In the genomic region with DNA sequence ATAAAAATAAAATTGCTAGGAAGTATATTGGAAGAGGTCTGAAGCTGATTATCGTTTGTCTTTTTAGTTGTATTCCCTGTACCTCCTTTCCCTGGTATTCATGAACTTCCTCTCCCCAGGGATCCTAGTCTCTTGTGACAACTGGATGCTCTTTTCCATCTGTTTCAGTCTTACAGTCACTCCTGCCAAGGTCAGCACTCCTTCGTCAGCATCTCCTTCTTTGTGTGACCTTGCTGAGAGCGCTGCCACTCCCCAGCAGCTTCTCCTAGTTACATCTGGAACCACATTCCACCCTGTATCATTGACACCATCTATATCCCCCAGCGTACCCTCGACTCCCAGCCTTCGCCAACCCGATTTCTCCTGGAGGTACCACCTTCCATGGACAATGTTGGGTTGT, we compare ENCODE assay signal across 14 mouse cellular contexts. TPM values are rescaled to one million over a fixed set of nuclear protein-coding genes. Genes with fewer than 3 reads are reported as not detected.
DNase-seq lines count a peak whose midpoint lies in the region; ATAC-seq and TF ChIP-seq lines count a peak whose summit lies in the region.
"Had no signal": no experiment of that assay in that cellular context is flagged by ENCODE, and none has a peak within 500 bp of the region (broad histone marks: within the 10 kb centered on the region; RNA-seq: fewer than 3 reads in every experiment).

No protein-coding gene starts in this region.

- peak overlapping the region; percentile 42 for H3K4me2 ChIP-seq in heart, postnatal 0 days (ENCODE audit: low read depth, low read length)
- H3K4me2 ChIP-seq in lung, embryonic 15.5 days = peak overlapping the region; percentile 2; the same call in 1 of the 2 replicates
- H3K4me2 ChIP-seq: embryonic facial prominence, embryonic 15.5 days had no signal

- peaks cover 7% of the 10 kb centered on the region; the same call in 1 of the 2 replicates for H3K4me1 ChIP-seq in heart, postnatal 0 days (ENCODE audit: control insufficient read depth, insufficient read depth)
- no peaks in the 10 kb centered on the region for H3K4me1 ChIP-seq in lung, embryonic 15.5 days
- H3K4me1 ChIP-seq: embryonic facial prominence, embryonic 15.5 days had no signal

- H3K9ac ChIP-seq in heart, postnatal 0 days (replicated peaks; ENCODE audit: low read depth, low read length) = no peak overlapping the region
- H3K9ac ChIP-seq in lung, embryonic 15.5 days = no peak overlapping the region
- H3K9ac ChIP-seq: embryonic facial prominence, embryonic 15.5 days had no signal

- WGBS in heart, postnatal 0 days = 43% methylated on average over 7 of the region's 7 CpGs
- WGBS in lung, embryonic 15.5 days = 67% methylated on average over 7 of the region's 7 CpGs

- no peak for TF ChIP-seq CTCF in heart, postnatal 0 days (IDR thresholded peaks at IDR 0.05; ENCODE audit: low read depth)

- H3K4me3 ChIP-seq in heart, postnatal 0 days (ENCODE audit: low read depth, low read length) = no peak overlapping the region
- H3K4me3 ChIP-seq in lung, embryonic 15.5 days = no peak overlapping the region
- H3K4me3 ChIP-seq: embryonic facial prominence, embryonic 15.5 days; layer of hippocampus, adult 2 months had no signal

- H3K27ac ChIP-seq in heart, postnatal 0 days (ENCODE audit: low read depth) = no peak overlapping the region
- no peak overlapping the region for H3K27ac ChIP-seq in lung, embryonic 15.5 days
- H3K27ac ChIP-seq: embryonic facial prominence, embryonic 15.5 days; layer of hippocampus, adult 2 months had no signal

- DNase-seq in heart, postnatal 0 days (ENCODE audit: low spot score) = no peak
- no peak for DNase-seq in heart, adult 11 months
- DNase-seq in lung, postnatal 14 days = no peak
- peak; percentile 97 for DNase-seq in R1 (ENCODE audit: low read depth, low spot score)
- DNase-seq in retina, postnatal 1 day = no peak
- DNase-seq in cerebellum, postnatal 10 days = no peak
- DNase-seq: cerebellum, adult 9-11 months; gastrocnemius, postnatal 10 days; lung, postnatal 36 days had no signal

- no peak for TF ChIP-seq EP300 in heart, postnatal 0 days (IDR thresholded peaks at IDR 0.05; ENCODE audit: low read depth)

- H3K27me3 ChIP-seq in heart, postnatal 0 days (ENCODE audit: control insufficient read depth, insufficient read depth, low read length) = no peaks in the 10 kb centered on the region
- H3K27me3 ChIP-seq in lung, embryonic 15.5 days = no peaks in the 10 kb centered on the region
- H3K27me3 ChIP-seq: embryonic facial prominence, embryonic 15.5 days had no signal

- no peak for ATAC-seq in heart, postnatal 0 days (ENCODE audit: insufficient read depth, low read depth)
- ATAC-seq in lung, embryonic 15.5 days (ENCODE audit: borderline replicate concordance, extremely low read depth, low FRiP score, low TSS enrichment) = no peak
- peak; percentile 17; the same call in 1 of the 2 replicates for ATAC-seq in megakaryocyte progenitor cell, adult 5-6 weeks (replicated peaks; ENCODE audit: poor library complexity)
- ATAC-seq: forebrain, embryonic 16.5 days had no signal

- H3K9me3 ChIP-seq in heart, postnatal 0 days (replicated peaks; ENCODE audit: control insufficient read depth, low read length) = no peaks in the 10 kb centered on the region
- H3K9me3 ChIP-seq in lung, embryonic 15.5 days = no peaks in the 10 kb centered on the region
- H3K9me3 ChIP-seq: embryonic facial prominence, embryonic 15.5 days had no signal

- no peaks in the 10 kb centered on the region for H3K36me3 ChIP-seq in heart, postnatal 0 days (replicated peaks; ENCODE audit: control insufficient read depth, insufficient read depth, low read length)
- H3K36me3 ChIP-seq in lung, embryonic 15.5 days = no peaks in the 10 kb centered on the region
- H3K36me3 ChIP-seq: embryonic facial prominence, embryonic 15.5 days had no signal

RNA-seq across cellular contexts. Expression of gene Bbx, which starts 49.7 kb away (rescaled TPM):
- total RNA-seq in heart, postnatal 0 days (2014; rRNA removed; ENCODE audit: low replicate concordance) = 15.7 and 17.4 TPM in 2 replicates
- 20.0 and 20.3 TPM in 2 replicates for polyA plus RNA-seq in heart, postnatal 0 days (2015; fragmentation: Nextera tagmentation; extraction: Ambion mirVana)
- polyA plus RNA-seq in lung, embryonic 15.5 days (2015; fragmentation: Nextera tagmentation; extraction: Ambion mirVana) = 43.2 and 48.3 TPM in 2 replicates
- total RNA-seq in megakaryocyte progenitor cell, adult 5-6 weeks (2015) = 22.9 and 27.6 TPM in 2 replicates
- total RNA-seq in megakaryocyte progenitor cell, adult 5-6 weeks (2017) = 20.9 and 33.1 TPM in 2 replicates
